Mouse (Mus musculus): Measurements from ENCODE around the gene Gm45140.

DNA sequence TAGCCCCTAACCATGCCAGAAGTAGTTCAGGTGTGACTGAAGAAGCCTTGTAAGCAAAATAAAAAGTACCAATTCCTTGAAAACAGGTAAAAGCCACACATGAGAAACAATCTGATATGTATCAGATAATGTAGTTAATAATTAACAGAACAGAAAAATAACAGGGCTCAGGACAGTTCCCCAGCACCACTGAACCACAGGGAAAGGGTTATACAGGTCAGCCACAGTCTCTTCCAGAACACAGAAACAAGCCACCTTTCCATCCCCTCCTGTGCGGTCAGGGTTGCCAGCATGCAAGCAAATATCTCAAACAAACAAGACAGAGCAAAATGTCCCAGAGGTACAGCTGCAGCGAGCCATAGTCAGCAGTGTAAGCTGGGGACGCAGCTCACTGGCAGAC lies 76.2 kb downstream of the Gm45140 start:
- no peak for TF ChIP-seq POLR2A (IDR thresholded peaks at IDR 0.05; ENCODE audit: borderline replicate concordance, extremely low read depth, insufficient read depth, insufficient read length, poor library complexity, severe bottlenecking)
- TF ChIP-seq CTCF (IDR thresholded peaks at IDR 0.05; ENCODE audit: borderline replicate concordance, extremely low read depth, insufficient read depth, insufficient read length) = no peak
